Mouse (Mus musculus): Measurements from ENCODE around the gene Ephb6. TPM values are rescaled to one million over a fixed set of nuclear protein-coding genes. Genes with fewer than 3 reads are reported as not detected.
"Not testable (repeated sequence)": the region's sequence is repeated elsewhere in the genome, so short reads cannot be mapped to it uniquely, and the experiment has no call there.

The Ephb6 gene
- polyA plus RNA-seq (2016; fragmentation: Nextera tagmentation; extraction: Ambion mirVana) = 4.7 and 5.0 TPM in 2 replicates

DNA sequence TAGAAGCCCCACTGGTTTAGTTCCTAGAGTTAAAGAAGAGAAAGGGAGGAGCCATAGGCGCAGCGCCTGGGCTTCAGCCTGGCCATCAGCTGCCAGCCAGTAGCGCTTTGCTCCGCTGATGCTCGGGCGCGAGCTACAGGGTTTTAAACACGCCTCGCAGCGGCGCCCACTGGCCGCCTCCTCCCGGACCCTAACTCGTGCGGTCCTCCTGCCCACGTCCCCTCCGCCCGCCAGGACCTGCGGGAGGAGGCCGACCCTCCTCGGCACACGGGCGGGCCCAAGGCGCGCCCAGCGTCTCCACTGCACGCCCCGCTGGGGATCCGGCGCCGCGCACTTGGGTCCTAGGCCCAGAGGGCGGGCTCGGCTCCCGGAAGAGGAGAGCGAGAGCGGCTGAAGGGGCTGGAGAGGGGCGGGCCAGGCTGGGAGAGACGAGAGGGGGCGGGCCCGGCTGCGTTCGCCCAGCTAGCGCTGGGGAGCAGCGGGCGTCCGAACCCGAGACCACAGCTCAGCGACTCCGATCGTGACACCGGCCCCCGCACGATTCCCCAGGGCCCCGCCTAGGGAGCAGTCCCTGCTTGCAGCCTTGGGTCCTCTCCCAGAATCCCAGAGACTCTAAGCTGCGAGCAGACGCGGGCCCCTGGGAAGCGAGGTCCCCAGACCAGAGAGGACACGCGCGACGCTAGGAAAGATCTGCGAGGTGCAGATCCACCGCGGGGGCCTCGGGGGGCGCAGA is at the start of gene Ephb6:
Gene Ephb6 (plus strand): TSS at position 422 of the 733 bp plus-strand sequence.
- ATAC-seq (ENCODE audit: insufficient number of reproducible peaks, low FRiP score) = peak; percentile 92
- Histone ChIP-seq H3K4me2 (peak within 1 kb of the TSS; percentile 97), H3K4me3 (peak within 1 kb of the TSS; percentile 76)

DNA sequence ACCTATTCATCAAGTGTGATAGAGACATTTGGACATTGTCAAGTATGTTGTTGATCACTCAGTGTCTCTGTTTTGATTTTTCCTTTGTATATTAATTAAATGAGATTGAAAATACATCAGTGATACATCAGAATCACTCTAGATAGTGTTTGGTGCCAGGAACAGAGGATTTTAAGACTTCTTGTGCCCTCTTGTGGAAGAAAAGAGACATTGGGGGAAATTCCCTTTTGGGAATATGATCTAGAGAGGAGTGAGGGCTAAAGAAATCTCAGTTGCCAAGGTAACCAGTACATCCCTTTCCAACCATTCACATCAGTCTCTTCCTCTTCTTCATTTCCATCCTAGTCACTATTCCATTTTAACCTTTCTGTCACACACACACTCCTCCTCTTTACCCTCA is 48.9 kb upstream of the Ephb6 start:
- H3K9ac ChIP-seq = no peak overlapping the region
- H3K4me1 ChIP-seq (replicated peaks) = no peaks in the 10 kb centered on the region
- H3K27me3 ChIP-seq (replicated peaks) = no peaks in the 10 kb centered on the region
- no peak overlapping the region for H3K4me3 ChIP-seq
- H3K36me3 ChIP-seq = no peaks in the 10 kb centered on the region
- no peak overlapping the region for H3K27ac ChIP-seq (ENCODE audit: poor library complexity, severe bottlenecking)
- ATAC-seq (ENCODE audit: insufficient number of reproducible peaks, low FRiP score) = no peak
- H3K4me2 ChIP-seq = no peak overlapping the region
- H3K9me3 ChIP-seq (replicated peaks) = no peaks in the 10 kb centered on the region

More for the DNA sequence above, at the start of gene Ephb6:
- Histone ChIP-seq H3K27me3 (replicated peaks) (peaks cover 21% of the 10 kb centered on the region), H3K9ac (peak within 1 kb of the TSS; percentile 84), H3K27ac (ENCODE audit: poor library complexity, severe bottlenecking) (peak within 1 kb of the TSS; percentile 44; the same call in 1 of the 2 replicates), H3K4me1 (replicated peaks) (peaks cover 7% of the 10 kb centered on the region), H3K36me3 (no peaks in the 10 kb centered on the region), H3K9me3 (replicated peaks) (no peaks in the 10 kb centered on the region)
- WGBS = under 1% methylated on average over 68 of the region's 68 CpGs

DNA sequence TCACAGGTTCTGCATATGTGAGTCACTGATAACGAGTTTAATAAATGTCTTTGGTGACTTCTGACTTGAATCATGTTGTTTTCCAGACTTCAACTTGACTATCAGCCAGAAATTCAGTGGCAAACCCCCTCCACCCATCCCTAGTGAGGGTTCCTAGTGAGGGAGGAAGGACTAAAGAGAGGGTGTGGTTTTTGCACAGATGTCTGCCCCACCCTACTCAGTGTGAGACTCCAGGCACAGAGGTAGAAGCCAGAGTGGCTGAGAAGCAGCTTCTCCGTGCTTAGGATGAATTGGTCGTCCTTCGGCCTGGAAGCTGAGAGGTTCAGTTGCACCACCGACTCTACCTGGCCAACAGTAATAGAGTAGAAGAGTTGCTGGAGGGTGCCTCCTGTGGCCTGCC is 47.8 kb upstream of the Ephb6 start:
- no peak overlapping the region for H3K4me3 ChIP-seq
- 64% methylated on average over 5 of the region's 5 CpGs for WGBS

DNA sequence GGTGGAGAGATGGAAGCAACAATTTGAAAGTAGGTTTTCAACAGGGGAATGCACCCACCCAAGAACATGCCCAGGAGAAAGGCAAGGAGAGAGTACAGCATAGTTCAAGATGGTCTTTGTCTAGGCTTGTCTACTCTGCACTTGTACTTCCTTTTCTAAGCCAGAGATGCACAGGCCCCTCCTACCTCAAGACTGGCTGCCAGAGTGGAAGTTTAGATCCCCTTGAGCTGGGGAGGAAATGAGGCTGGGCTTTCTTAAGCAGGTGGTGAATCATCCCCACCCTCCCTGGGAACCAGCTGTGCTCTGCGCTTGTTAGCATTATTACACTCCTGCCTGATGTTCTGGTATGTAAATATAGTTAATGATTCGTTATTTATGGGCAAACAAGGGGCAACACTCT is 47.0 kb upstream of the Ephb6 start:
- H3K4me2 ChIP-seq = no peak overlapping the region
- 49% methylated on average over 2 of the region's 2 CpGs for WGBS
- H3K9ac ChIP-seq = no peak overlapping the region
- ATAC-seq (ENCODE audit: insufficient number of reproducible peaks, low FRiP score) = no peak
- H3K4me3 ChIP-seq = no peak overlapping the region
- no peaks in the 10 kb centered on the region for H3K4me1 ChIP-seq (replicated peaks)
- H3K27me3 ChIP-seq (replicated peaks) = no peaks in the 10 kb centered on the region
- no peaks in the 10 kb centered on the region for H3K9me3 ChIP-seq (replicated peaks)
- no peaks in the 10 kb centered on the region for H3K36me3 ChIP-seq
- H3K27ac ChIP-seq (ENCODE audit: poor library complexity, severe bottlenecking) = no peak overlapping the region

More for the DNA sequence above, 47.8 kb upstream of the Ephb6 start:
- H3K36me3 ChIP-seq = no peaks in the 10 kb centered on the region
- no peak for ATAC-seq (ENCODE audit: insufficient number of reproducible peaks, low FRiP score)
- H3K27me3 ChIP-seq (replicated peaks) = no peaks in the 10 kb centered on the region
- H3K9me3 ChIP-seq (replicated peaks) = no peaks in the 10 kb centered on the region
- H3K4me2 ChIP-seq = no peak overlapping the region
- no peak overlapping the region for H3K9ac ChIP-seq
- no peak overlapping the region for H3K27ac ChIP-seq (ENCODE audit: poor library complexity, severe bottlenecking)
- H3K4me1 ChIP-seq (replicated peaks) = no peaks in the 10 kb centered on the region

DNA sequence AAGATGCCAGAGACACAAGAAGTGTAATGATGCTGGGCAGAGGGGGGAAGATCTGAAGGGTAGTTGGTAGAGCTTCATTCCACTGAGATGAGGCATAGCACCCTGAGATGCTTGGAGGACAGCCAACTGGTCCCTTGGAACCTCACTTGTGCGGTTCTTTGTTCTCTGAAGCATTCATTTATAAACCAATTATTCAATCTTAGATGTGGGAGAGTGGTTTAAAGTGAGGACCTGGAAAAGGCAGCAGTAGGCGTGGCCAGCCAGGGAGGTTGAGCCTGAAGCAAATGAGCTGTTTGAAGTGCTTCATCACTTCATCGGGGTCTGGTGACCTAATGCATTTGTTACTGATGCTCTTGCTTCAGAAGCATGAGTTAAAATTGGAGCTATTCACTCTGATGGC is 46.0 kb upstream of the Ephb6 start:
- Histone ChIP-seq H3K9ac (no peak overlapping the region), H3K4me2 (no peak overlapping the region), H3K27ac (ENCODE audit: poor library complexity, severe bottlenecking) (no peak overlapping the region), H3K27me3 (replicated peaks) (no peaks in the 10 kb centered on the region), H3K9me3 (replicated peaks) (no peaks in the 10 kb centered on the region), H3K4me1 (replicated peaks) (no peaks in the 10 kb centered on the region), H3K4me3 (no peak overlapping the region), H3K36me3 (no peaks in the 10 kb centered on the region)
- WGBS = 66% methylated on average over 3 of the region's 3 CpGs
- no peak for ATAC-seq (ENCODE audit: insufficient number of reproducible peaks, low FRiP score)

DNA sequence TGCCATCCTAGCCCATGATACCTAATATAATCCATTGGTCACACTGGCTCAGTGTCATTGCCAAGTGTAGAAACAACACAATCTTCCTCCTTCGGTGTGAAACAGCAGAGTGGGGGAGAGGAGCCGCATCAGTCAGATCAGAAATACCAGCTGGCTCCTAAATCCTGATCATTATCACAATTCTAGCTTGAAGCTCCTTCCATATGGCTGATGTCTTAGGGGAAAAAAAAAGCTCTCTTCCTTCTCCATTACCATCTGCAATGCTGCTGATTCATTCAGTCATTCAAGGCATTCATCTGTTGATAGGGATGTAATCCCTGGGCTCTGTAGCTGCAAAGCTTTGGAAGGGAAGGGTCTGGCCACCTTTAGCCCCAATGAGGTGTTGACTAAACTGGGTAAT is 45.0 kb upstream of the Ephb6 start:
- Histone ChIP-seq H3K9ac (no peak overlapping the region), H3K4me3 (no peak overlapping the region), H3K36me3 (no peaks in the 10 kb centered on the region), H3K27ac (ENCODE audit: poor library complexity, severe bottlenecking) (no peak overlapping the region), H3K27me3 (replicated peaks) (no peaks in the 10 kb centered on the region), H3K9me3 (replicated peaks) (no peaks in the 10 kb centered on the region), H3K4me2 (no peak overlapping the region), H3K4me1 (replicated peaks) (no peaks in the 10 kb centered on the region)
- WGBS = 80% methylated on average over 2 of the region's 2 CpGs
- no peak for ATAC-seq (ENCODE audit: insufficient number of reproducible peaks, low FRiP score)

DNA sequence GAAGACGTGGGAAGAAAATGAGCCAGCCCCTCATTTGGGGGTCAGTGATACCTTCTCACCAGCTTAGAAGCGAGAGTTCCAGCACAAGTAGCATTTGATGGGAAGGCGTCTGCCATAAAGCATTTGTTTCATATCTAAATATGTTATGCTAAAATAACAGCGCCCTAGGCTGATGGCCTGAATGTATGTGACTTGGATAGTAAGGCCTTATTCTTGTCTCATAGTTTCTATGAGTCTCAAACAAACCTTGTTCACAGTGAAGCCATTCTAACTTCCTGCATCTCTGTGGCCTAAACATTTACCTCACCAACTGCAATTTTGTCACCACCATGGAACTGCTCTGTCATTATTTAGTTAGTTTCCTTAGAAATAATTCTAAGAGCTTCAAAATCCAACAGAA is 42.7 kb upstream of the Ephb6 start:
- H3K27me3 ChIP-seq (replicated peaks) = no peaks in the 10 kb centered on the region
- no peaks in the 10 kb centered on the region for H3K4me1 ChIP-seq (replicated peaks)
- no peaks in the 10 kb centered on the region for H3K9me3 ChIP-seq (replicated peaks)
- peak overlapping the region; percentile 34 for H3K4me2 ChIP-seq
- H3K27ac ChIP-seq (ENCODE audit: poor library complexity, severe bottlenecking) = no peak overlapping the region
- no peaks in the 10 kb centered on the region for H3K36me3 ChIP-seq
- 82% methylated on average over 4 of the region's 4 CpGs for WGBS
- ATAC-seq (ENCODE audit: insufficient number of reproducible peaks, low FRiP score) = no peak
- peak overlapping the region; percentile 26 for H3K4me3 ChIP-seq
- no peak overlapping the region for H3K9ac ChIP-seq

DNA sequence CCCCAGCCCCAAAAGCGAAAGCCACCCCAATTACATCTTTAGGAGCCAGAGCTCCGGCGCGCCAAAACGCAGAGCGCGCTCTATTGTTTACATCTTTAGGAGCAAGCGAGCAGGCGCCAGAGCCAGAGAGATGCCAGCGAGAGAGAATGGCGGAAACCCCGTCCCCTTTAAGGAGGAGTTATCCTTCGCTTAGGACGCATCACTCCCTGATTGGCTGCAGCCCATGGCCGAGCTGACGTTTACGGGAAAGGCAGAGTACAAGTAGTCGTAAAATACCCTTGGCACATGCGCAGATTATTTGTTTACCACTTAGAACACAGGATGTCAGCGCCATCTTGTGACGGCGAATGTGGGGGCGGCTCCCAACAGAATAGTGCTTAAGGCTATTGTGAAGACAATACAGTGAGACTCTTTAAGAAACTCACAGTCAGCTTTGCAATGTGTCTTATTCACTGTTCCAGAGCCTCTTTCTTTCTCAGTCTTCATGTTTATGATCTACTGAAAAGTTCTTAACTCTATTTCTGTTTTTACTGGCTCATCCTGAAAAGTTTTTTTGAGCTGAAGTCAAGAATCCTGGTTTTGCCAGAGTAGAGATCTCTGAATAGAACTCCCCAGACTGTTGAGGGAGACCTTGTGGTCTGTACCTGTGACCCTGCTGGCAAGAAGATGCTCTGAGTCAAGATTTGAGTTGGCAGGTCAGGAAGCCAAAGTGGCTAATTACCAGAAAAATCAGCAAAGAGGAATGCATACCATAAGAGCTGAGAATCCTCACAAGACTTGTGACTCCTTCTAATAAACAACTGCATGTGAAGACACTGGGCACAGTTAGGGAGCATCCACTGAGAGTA is 42.0 kb upstream of the Ephb6 start:
- H3K27ac ChIP-seq (ENCODE audit: poor library complexity, severe bottlenecking); ATAC-seq (ENCODE audit: insufficient number of reproducible peaks, low FRiP score); H3K9ac ChIP-seq; H3K4me1 ChIP-seq (replicated peaks); H3K9me3 ChIP-seq (replicated peaks); H3K36me3 ChIP-seq; H3K27me3 ChIP-seq (replicated peaks): not testable (repeated sequence)
- Histone ChIP-seq H3K4me3 (peak overlapping the region; percentile 26), H3K4me2 (peak overlapping the region; percentile 34; the same call in 1 of the 2 replicates)
- 41% methylated on average over 5 of the region's 23 CpGs for WGBS

DNA sequence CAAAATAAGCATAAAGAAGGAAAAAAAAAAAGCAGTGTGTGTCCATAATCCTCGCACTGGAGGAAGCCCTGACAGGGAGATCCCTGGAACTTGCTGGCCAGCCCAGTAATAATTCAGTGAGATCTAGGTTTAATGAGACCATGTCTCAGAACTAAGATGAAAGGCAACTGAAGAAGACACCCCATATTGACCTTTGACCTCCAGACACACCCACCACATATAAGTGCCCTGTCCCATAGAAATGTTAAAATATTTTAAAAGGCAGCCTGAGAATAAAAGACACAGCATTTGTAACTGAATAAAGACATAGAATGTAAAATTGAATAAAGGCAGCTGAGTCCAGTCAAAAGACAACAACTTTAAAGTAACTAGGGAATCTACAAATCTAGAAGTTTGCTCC is 40.0 kb upstream of the Ephb6 start:
- WGBS = 77% methylated on average over 1 of the region's 1 CpGs
- H3K27me3 ChIP-seq (replicated peaks) = no peaks in the 10 kb centered on the region
- H3K9me3 ChIP-seq (replicated peaks) = no peaks in the 10 kb centered on the region
- H3K9ac ChIP-seq = no peak overlapping the region
- H3K27ac ChIP-seq (ENCODE audit: poor library complexity, severe bottlenecking) = no peak overlapping the region
- no peak overlapping the region for H3K4me2 ChIP-seq
- no peaks in the 10 kb centered on the region for H3K36me3 ChIP-seq
- no peak for ATAC-seq (ENCODE audit: insufficient number of reproducible peaks, low FRiP score)
- H3K4me1 ChIP-seq (replicated peaks) = no peaks in the 10 kb centered on the region
- no peak overlapping the region for H3K4me3 ChIP-seq

DNA sequence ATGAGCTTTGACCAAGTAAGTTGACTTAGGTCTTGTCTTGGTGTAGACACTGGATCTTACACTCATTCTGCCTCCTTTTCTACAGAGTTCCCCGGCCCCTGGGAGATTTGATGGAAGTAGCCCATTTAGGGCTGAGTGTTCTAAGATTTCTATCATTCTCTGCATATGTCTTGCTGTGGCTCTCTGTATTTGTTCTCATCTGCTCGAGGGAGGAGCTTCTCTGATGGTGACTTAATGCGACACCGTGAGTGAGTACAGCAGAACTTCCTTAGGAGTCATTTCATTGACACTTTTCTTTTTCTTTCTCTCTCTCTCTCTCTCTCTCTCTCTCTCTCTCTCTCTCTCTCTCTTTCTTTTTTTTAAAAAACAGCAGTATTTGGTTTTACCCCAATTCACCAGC is 38.3 kb upstream of the Ephb6 start:
- no peaks in the 10 kb centered on the region for H3K36me3 ChIP-seq
- no peak for ATAC-seq (ENCODE audit: insufficient number of reproducible peaks, low FRiP score)
- H3K27ac ChIP-seq (ENCODE audit: poor library complexity, severe bottlenecking) = no peak overlapping the region
- H3K4me3 ChIP-seq = no peak overlapping the region
- no peaks in the 10 kb centered on the region for H3K4me1 ChIP-seq (replicated peaks)
- WGBS = 74% methylated on average over 4 of the region's 4 CpGs
- no peak overlapping the region for H3K4me2 ChIP-seq
- no peaks in the 10 kb centered on the region for H3K9me3 ChIP-seq (replicated peaks)
- no peak overlapping the region for H3K9ac ChIP-seq
- no peaks in the 10 kb centered on the region for H3K27me3 ChIP-seq (replicated peaks)

DNA sequence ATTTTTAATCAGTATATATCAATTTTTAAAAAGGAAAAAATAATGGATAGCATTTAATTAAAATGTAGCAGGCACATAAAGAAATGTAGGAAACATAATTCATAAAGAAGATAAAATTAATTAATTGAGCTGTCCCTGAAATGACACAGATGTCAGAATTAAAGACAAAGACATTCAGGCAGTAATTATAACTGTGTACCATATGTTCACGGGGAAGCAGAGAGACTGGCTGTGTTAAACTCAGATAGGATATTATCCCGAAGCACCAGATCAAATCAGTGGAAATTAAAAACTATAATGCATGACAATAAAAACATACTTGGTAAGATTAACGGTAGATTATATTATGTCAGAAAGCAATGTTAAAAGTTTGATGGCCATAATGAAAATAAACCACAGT is 36.2 kb upstream of the Ephb6 start:
- H3K36me3 ChIP-seq = no peaks in the 10 kb centered on the region
- no peak overlapping the region for H3K27ac ChIP-seq (ENCODE audit: poor library complexity, severe bottlenecking)
- no peak overlapping the region for H3K9ac ChIP-seq
- no peaks in the 10 kb centered on the region for H3K4me1 ChIP-seq (replicated peaks)
- no peaks in the 10 kb centered on the region for H3K9me3 ChIP-seq (replicated peaks)
- 78% methylated on average over 3 of the region's 3 CpGs for WGBS
- no peak overlapping the region for H3K4me2 ChIP-seq
- no peak for ATAC-seq (ENCODE audit: insufficient number of reproducible peaks, low FRiP score)
- H3K4me3 ChIP-seq = no peak overlapping the region
- no peaks in the 10 kb centered on the region for H3K27me3 ChIP-seq (replicated peaks)
